Mouse (Mus musculus): Measurements from ENCODE around the gene Rtl6. TPM values are rescaled to one million over a fixed set of nuclear protein-coding genes. Genes with fewer than 3 reads are reported as not detected.

Gene Rtl6
- total RNA-seq, 1 experiment from 2014 or later, result 6.3 TPM

- no peak for DNase-seq
Observed at GRCm38 (mm10) chr15:84537117-84537516, 20.5 kb downstream of the Rtl6 start.

DNA sequence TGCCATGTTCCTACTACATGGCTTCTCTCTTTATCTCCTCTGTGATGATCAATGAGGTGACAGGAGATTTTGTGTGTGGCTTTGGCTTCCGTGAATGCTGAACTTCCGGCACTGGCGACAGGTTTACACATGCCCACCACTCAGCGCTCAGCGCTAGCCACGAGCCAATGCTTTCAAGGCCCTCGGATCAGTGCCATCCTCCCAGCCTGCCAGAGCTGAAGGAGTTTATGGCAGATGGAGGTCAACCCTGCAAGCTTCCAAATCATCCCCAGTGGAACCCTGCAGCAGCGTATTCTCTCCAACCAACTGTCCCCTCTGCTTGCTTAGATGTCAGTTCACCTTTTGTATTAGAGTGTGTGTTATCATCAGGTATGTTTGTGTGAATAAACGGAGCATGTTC is 21.0 kb downstream of the Rtl6 start:
- no peak for DNase-seq

DNA sequence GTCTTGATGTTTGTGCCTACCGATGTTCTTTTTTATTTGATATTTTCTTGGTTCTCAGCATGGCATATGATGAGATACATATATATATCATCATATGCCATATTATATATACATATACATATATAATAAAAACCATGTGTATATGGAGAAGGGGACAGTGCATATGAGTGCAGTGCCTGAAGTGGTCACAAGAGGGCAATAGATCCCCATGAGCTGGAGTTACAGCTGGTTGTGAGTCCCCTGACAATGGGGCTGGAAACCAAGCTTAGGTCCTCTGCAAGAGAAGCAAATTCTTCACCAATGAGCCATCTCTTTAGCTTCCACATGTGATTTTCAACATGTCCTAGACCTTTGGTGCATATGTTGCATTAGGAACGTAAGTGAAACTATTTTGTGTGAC is 21.7 kb downstream of the Rtl6 start:
- DNase-seq, result peak; percentile 29

DNA sequence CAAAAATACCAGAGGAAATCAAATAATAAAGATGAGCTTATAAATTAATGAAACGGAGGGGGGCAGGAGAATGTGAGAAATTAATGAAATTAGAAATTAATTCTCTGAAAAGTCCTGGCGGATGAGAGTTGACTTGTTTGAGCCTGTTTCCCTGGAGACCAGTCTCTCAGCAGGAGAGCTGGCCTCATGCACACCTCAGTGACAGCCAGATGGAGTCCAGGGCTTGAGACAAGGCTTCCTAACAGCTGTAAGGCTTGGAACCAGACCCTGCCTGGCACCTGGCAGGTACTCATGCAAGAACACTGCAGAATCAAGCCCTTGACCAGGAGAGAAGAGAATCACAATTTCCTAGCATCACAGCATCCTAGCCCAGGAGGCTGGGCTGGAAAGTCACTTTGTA is 25.4 kb downstream of the Rtl6 start:
- no peak for DNase-seq

DNA sequence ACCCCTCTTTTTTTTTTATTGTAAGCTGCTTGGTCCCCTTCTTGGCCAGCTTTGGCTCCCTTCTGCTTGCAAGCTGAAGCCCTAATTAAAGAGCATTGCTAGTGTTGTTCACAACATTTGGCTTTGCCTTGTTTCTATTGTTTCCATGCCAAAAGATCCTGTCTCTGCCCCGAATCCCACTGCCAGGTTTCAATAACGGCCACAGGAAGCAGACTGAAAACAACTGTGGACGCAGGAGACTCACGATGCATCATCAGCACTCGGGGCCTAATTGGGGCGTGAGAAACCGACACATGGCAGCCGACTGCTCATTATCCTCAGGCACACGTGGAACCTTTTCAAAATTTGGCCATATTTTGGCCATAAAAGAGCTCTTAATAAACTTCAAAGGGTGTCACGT is 26.1 kb downstream of the Rtl6 start:
- DNase-seq, result no peak

DNA sequence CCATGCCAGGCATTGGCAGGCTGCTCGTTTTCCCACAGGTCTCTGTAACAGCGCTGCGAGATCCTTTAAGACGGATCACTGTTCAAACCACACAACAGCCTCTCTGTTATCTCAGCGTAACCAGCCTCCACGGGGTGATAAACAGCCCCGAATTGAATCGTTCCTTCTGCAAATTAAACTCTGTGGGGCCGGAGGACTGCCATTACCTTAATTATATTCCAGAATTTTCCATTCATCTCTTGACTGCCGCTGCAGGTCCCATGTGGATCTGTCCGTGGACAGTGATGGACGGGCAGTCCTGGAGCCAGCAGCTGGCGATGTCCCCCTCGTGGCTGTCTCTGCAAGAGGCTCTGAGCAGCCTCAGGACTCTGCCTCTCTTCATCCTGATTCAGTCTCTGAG is 30.7 kb downstream of the Rtl6 start:
- peak; percentile 30 for DNase-seq

DNA sequence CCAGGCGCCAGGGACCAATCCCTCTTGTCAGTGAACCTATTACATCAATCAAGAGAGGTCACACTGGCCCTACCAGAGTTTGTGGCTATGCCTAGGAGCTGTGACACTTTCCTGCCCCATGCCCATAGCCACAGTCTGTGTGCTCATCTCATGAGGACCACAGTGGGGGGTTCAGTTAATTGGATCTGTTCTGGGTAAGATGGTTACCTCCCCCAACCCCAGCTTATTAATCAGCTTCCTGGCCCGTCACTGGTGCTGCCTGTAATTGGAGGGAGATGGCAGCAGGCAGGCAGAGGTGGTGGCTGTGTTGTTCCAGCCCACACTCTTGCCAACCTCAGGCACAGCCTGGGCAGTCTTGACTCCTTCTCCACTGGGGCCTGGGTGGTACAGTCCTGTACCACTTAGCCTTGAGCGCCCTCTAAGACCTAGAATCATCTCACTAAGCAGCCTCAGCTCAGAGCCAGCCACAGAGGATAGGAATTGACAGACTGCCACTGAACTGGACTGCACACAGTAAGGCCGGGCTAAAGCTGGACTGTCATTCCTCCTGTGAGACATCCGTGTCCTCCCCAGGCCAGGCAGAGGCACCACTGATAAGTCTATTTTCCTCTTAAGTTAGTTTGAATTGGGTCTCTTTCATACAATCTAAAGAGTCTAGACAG is 32.3 kb downstream of the Rtl6 start:
- DNase-seq, result no peak

GRCm38 (mm10) chr15:84522953-84523689 is 34.5 kb downstream of the Rtl6 start:
- DNase-seq, result peak; percentile 54

GRCm38 (mm10) chr15:84521486-84521885 is 36.1 kb downstream of the Rtl6 start:
- no peak for DNase-seq

DNA sequence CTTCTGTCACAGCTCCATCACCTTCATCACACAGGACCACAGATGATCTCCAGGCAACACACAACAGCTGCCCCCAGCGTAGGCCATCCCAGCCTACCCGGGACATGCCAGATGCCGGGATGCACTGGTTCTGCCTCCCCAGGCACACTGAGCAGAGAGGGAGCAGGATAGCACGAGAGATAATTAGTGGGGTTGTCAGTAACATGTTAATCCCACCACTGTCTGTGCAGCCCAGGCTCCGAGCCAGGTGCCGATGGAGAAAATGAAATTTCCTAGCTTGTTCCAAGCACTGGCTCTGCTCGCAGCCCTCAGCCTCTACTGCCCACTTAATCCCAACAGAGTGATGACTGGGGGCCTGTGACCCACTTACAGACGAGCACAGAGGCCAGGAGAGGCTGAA is 39.1 kb downstream of the Rtl6 start:
- no peak for DNase-seq

- peak; percentile 49 for DNase-seq
Observed at GRCm38 (mm10) chr15:84512626-84513296, 44.9 kb downstream of the Rtl6 start.

GRCm38 (mm10) chr15:84509981-84510380 is 47.6 kb downstream of the Rtl6 start:
- no peak for DNase-seq

GRCm38 (mm10) chr15:84509161-84509560 is 48.5 kb downstream of the Rtl6 start:
- no peak for DNase-seq

DNA sequence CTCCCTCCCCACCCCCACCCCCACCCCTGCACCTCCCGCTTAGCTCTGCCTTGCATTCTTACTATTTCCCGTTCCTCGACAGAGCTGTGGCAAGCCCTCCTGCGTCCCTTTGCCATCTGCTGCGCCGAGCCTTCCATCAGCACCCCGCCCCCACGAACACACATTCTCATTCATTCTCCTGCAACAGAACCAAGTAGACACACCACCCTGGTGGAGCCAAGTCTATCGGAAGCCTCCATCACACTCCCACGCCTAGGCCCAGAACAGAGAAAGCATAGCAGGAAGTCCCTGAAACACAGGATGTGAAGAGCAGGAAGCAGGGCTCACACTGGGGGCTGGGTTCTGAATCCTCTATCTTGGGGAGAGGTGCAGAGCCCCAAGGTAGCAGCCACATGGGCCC is 51.6 kb downstream of the Rtl6 start:
- no peak for DNase-seq

- DNase-seq, result no peak
Observed at GRCm38 (mm10) chr15:84504895-84505294, 52.7 kb downstream of the Rtl6 start.

Other genes starting within 250 kb of the Rtl6 start
- gene Parvg, start 233.8 kb downstream of the Rtl6 start, total RNA-seq (2021), result 1.3 and 6.9 TPM in 2 replicates
- 1.8 and 2.6 TPM in 2 replicates for gene Shisal1, start 110.7 kb downstream of the Rtl6 start, total RNA-seq (2021)
- 7.1 and 8.7 TPM in 2 replicates for gene Prr5, start 111.8 kb upstream of the Rtl6 start, total RNA-seq (2021)
- 0.83 and 1.2 TPM in 2 replicates for gene Arhgap8, start 162.2 kb upstream of the Rtl6 start, total RNA-seq (2021)

All from adrenal gland, postnatal 14 days (tissue).